Mouse (Mus musculus) midbrain, embryonic 13.5 days (tissue): Measurements from ENCODE around the gene Auts2. TPM values are rescaled to one million over a fixed set of nuclear protein-coding genes. Genes with fewer than 3 reads are reported as not detected.

Experiments
- ATAC-seq: fragments of 200-750 bp; cut with Nextera tagmentation; 2 replicates; pipeline ENCODE4 v1.8.0; 2017; ENCODE audit warnings: mild to moderate bottlenecking, moderate TSS enrichment, moderate library complexity
- H3K27ac ChIP-seq: fragments of 300-500 bp; sonication (generic); 2 replicates; pipeline ENCODE4 v1.5.1; 2015; ENCODE audit warnings: inconsistent platforms, mild to moderate bottlenecking, moderate library complexity
- H3K27me3 ChIP-seq: fragments of 300-500 bp; sonication (generic); 2 replicates; pipeline ENCODE4 v1.6.1; 2015; ENCODE audit warnings: mild to moderate bottlenecking, inconsistent platforms
- H3K36me3 ChIP-seq: fragments of 300-500 bp; sonication (generic); 2 replicates; pipeline ENCODE4 v1.6.1; 2015; ENCODE audit warnings: mild to moderate bottlenecking, inconsistent platforms
- H3K4me1 ChIP-seq: fragments of 300-500 bp; sonication (generic); replicated peaks from 2 replicates; pipeline ENCODE4 v1.6.1; 2015; ENCODE audit warnings: inconsistent platforms
- H3K4me2 ChIP-seq: fragments of 300-500 bp; sonication (generic); replicated peaks from 2 replicates; pipeline ENCODE4 v1.6.1; 2015; ENCODE audit warnings: moderate library complexity, mild to moderate bottlenecking, inconsistent platforms
- H3K4me3 ChIP-seq: fragments of 300-500 bp; sonication (generic); replicated peaks from 2 replicates; pipeline ENCODE4 v1.5.1; 2015; ENCODE audit warnings: mild to moderate bottlenecking, inconsistent platforms
- H3K9ac ChIP-seq: fragments of 300-500 bp; sonication (generic); replicated peaks from 2 replicates; pipeline ENCODE4 v1.6.1; 2015; ENCODE audit warnings: mild to moderate bottlenecking, inconsistent platforms
- H3K9me3 ChIP-seq: fragments of 300-500 bp; sonication (generic); 2 replicates; pipeline ENCODE4 v1.6.1; 2016; ENCODE audit warnings: mild to moderate bottlenecking, inconsistent platforms
- WGBS: fragments of 180-500 bp; shearing (Covaris S2); methylation state at CpG from one replicate; pipeline ENCODE4 v1.1.7; 2015; 5-methylcytosine and 5-hydroxymethylcytosine counted together
- polyA plus RNA-seq: library from polyadenylated mRNA; unstranded; fragments of >200 nt; fragmentation: Nextera tagmentation; extraction: Ambion mirVana; gene quantifications from 2 replicates; pipeline ENCODE4 v1.2.1, GENCODE M21; 2015

Gene Auts2
- polyA plus RNA-seq, 1 experiment from 2014 or later: 76.2 TPM

- H3K4me2 ChIP-seq: no peak overlapping the region
- no peak overlapping the region for H3K27ac ChIP-seq
- ATAC-seq: no peak
- no peaks in the 10 kb centered on the region for H3K36me3 ChIP-seq
- H3K4me3 ChIP-seq: no peak overlapping the region
- H3K9ac ChIP-seq: no peak overlapping the region
- H3K9me3 ChIP-seq: no peaks in the 10 kb centered on the region
- WGBS: 45% methylated on average over 4 of the region's 4 CpGs
- H3K4me1 ChIP-seq: peaks cover 74% of the 10 kb centered on the region
- no peaks in the 10 kb centered on the region for H3K27me3 ChIP-seq
Measured at GRCm38 (mm10) chr5:132399486-132399885, 143.7 kb downstream of the Auts2 start.

- Histone ChIP-seq H3K9ac (no peak overlapping the region), H3K36me3 (no peaks in the 10 kb centered on the region), H3K9me3 (no peaks in the 10 kb centered on the region), H3K27ac (no peak overlapping the region), H3K4me2 (no peak overlapping the region), H3K4me1 (peaks cover 62% of the 10 kb centered on the region), H3K27me3 (no peaks in the 10 kb centered on the region), H3K4me3 (no peak overlapping the region)
- ATAC-seq: no peak
- 98% methylated on average over 3 of the region's 3 CpGs for WGBS
Measured at GRCm38 (mm10) chr5:132395922-132396321, 147.2 kb downstream of the Auts2 start.

- peaks cover 54% of the 10 kb centered on the region for H3K4me1 ChIP-seq
- no peak for ATAC-seq
- no peaks in the 10 kb centered on the region for H3K27me3 ChIP-seq
- no peak overlapping the region for H3K27ac ChIP-seq
- no peak overlapping the region for H3K4me2 ChIP-seq
- no peaks in the 10 kb centered on the region for H3K9me3 ChIP-seq
- H3K4me3 ChIP-seq: no peak overlapping the region
- no peaks in the 10 kb centered on the region for H3K36me3 ChIP-seq
- 41% methylated on average over 6 of the region's 6 CpGs for WGBS
- H3K9ac ChIP-seq: no peak overlapping the region
Measured at GRCm38 (mm10) chr5:132394800-132395575, 148.2 kb downstream of the Auts2 start.

GRCm38 (mm10) chr5:132391831-132392763 is 151.0 kb downstream of the Auts2 start:
- H3K27ac ChIP-seq: no peak overlapping the region
- ATAC-seq: no peak
- 32% methylated on average over 14 of the region's 14 CpGs for WGBS
- H3K4me2 ChIP-seq: no peak overlapping the region
- H3K4me1 ChIP-seq: peaks cover 47% of the 10 kb centered on the region
- H3K9me3 ChIP-seq: no peaks in the 10 kb centered on the region
- no peaks in the 10 kb centered on the region for H3K36me3 ChIP-seq
- no peak overlapping the region for H3K4me3 ChIP-seq
- no peak overlapping the region for H3K9ac ChIP-seq
- H3K27me3 ChIP-seq: no peaks in the 10 kb centered on the region

GRCm38 (mm10) chr5:132388746-132389145 is 154.4 kb downstream of the Auts2 start:
- Histone ChIP-seq H3K9me3 (no peaks in the 10 kb centered on the region), H3K4me2 (no peak overlapping the region), H3K36me3 (no peaks in the 10 kb centered on the region), H3K27me3 (no peaks in the 10 kb centered on the region), H3K27ac (no peak overlapping the region), H3K9ac (no peak overlapping the region), H3K4me3 (no peak overlapping the region), H3K4me1 (peaks cover 46% of the 10 kb centered on the region)
- 79% methylated on average over 5 of the region's 5 CpGs for WGBS
- no peak for ATAC-seq

- no peak overlapping the region for H3K4me3 ChIP-seq
- no peak overlapping the region for H3K27ac ChIP-seq
- peaks cover 61% of the 10 kb centered on the region for H3K4me1 ChIP-seq
- no peaks in the 10 kb centered on the region for H3K27me3 ChIP-seq
- ATAC-seq: no peak
- no peak overlapping the region for H3K9ac ChIP-seq
- H3K9me3 ChIP-seq: no peaks in the 10 kb centered on the region
- no peak overlapping the region for H3K4me2 ChIP-seq
- no peaks in the 10 kb centered on the region for H3K36me3 ChIP-seq
- WGBS: 60% methylated on average over 4 of the region's 4 CpGs
Measured at GRCm38 (mm10) chr5:132385244-132385855, 157.8 kb downstream of the Auts2 start.

GRCm38 (mm10) chr5:132380261-132380660 is 162.9 kb downstream of the Auts2 start:
- no peaks in the 10 kb centered on the region for H3K9me3 ChIP-seq
- H3K4me1 ChIP-seq: peaks cover 49% of the 10 kb centered on the region
- no peak overlapping the region for H3K9ac ChIP-seq
- H3K36me3 ChIP-seq: no peaks in the 10 kb centered on the region
- H3K4me2 ChIP-seq: no peak overlapping the region
- H3K27ac ChIP-seq: no peak overlapping the region
- no peak for ATAC-seq
- H3K4me3 ChIP-seq: no peak overlapping the region
- WGBS: 29% methylated on average over 5 of the region's 5 CpGs
- no peaks in the 10 kb centered on the region for H3K27me3 ChIP-seq

GRCm38 (mm10) chr5:132378977-132379376 is 164.2 kb downstream of the Auts2 start:
- H3K4me3 ChIP-seq: no peak overlapping the region
- no peak overlapping the region for H3K4me2 ChIP-seq
- no peak for ATAC-seq
- 94% methylated on average over 1 of the region's 1 CpGs for WGBS
- no peak overlapping the region for H3K27ac ChIP-seq
- H3K9me3 ChIP-seq: no peaks in the 10 kb centered on the region
- peaks cover 47% of the 10 kb centered on the region for H3K4me1 ChIP-seq
- no peak overlapping the region for H3K9ac ChIP-seq
- H3K36me3 ChIP-seq: no peaks in the 10 kb centered on the region
- H3K27me3 ChIP-seq: no peaks in the 10 kb centered on the region

- H3K9ac ChIP-seq: no peak overlapping the region
- no peak for ATAC-seq
- 83% methylated on average over 1 of the region's 1 CpGs for WGBS
Measured at GRCm38 (mm10) chr5:132375130-132375529, 168.0 kb downstream of the Auts2 start.

GRCm38 (mm10) chr5:132373471-132374075 is 169.6 kb downstream of the Auts2 start:
- Histone ChIP-seq H3K27ac (no peak overlapping the region), H3K4me3 (no peak overlapping the region), H3K9me3 (no peaks in the 10 kb centered on the region), H3K4me2 (no peak overlapping the region), H3K27me3 (no peaks in the 10 kb centered on the region), H3K9ac (no peak overlapping the region), H3K36me3 (no peaks in the 10 kb centered on the region), H3K4me1 (peaks cover 39% of the 10 kb centered on the region)
- ATAC-seq: no peak
- 77% methylated on average over 4 of the region's 4 CpGs for WGBS

More at GRCm38 (mm10) chr5:132375130-132375529, 168.0 kb downstream of the Auts2 start:
- H3K27ac ChIP-seq: no peak overlapping the region
- no peak overlapping the region for H3K4me2 ChIP-seq
- no peaks in the 10 kb centered on the region for H3K27me3 ChIP-seq
- no peak overlapping the region for H3K4me3 ChIP-seq
- H3K9me3 ChIP-seq: no peaks in the 10 kb centered on the region
- no peaks in the 10 kb centered on the region for H3K36me3 ChIP-seq
- peaks cover 33% of the 10 kb centered on the region for H3K4me1 ChIP-seq

GRCm38 (mm10) chr5:132372605-132373004 is 170.5 kb downstream of the Auts2 start:
- Histone ChIP-seq H3K27me3 (no peaks in the 10 kb centered on the region), H3K36me3 (no peaks in the 10 kb centered on the region), H3K9ac (no peak overlapping the region), H3K4me2 (no peak overlapping the region), H3K9me3 (no peaks in the 10 kb centered on the region), H3K4me3 (no peak overlapping the region), H3K27ac (no peak overlapping the region), H3K4me1 (peaks cover 47% of the 10 kb centered on the region)
- 75% methylated on average over 2 of the region's 2 CpGs for WGBS
- ATAC-seq: 0 out of 2 replicates have a peak, but pooled peaks have one; percentile 3
